Mouse (Mus musculus): ENCODE data around the gene Cd3g. TPM values are rescaled to one million over a fixed set of nuclear protein-coding genes. Genes with fewer than 3 reads are reported as not detected.

Gene Cd3g
- not detected in 2 replicates for polyA plus RNA-seq (2012; rRNA removed)

DNA sequence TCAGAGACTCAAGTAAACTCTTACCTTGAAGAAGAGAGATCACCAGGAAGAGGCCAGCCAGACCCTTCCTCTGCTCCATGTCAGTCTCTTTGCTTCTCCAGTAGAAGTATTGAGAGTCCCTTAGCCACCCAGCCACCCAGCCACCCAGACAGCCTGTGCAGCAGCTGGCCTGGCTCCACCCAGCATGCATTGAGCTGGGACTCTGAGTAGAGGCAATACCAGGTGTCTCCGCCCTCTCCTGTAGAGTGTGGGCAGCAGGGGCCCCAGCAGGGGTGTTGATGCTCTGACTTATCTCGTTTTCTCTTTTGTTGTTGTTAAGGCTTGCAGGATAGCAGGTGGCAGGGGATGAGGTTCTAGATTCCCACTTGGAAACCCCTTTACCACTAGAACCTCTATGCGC, at the start of gene Cd3g:
Gene Cd3g, minus strand, starts transcription at position 190 of the 400 bp plus-strand sequence.
- no peak within 1 kb of the TSS for H3K4me3 ChIP-seq (ENCODE audit: insufficient read depth, low read length)
- no peak for TF ChIP-seq CTCF (IDR thresholded peaks at IDR 0.05; ENCODE audit: extremely low read depth, insufficient read depth, low read length)
- TF ChIP-seq POLR2A (IDR thresholded peaks at IDR 0.05; ENCODE audit: extremely low read depth, insufficient read depth, low read length): no peak

DNA sequence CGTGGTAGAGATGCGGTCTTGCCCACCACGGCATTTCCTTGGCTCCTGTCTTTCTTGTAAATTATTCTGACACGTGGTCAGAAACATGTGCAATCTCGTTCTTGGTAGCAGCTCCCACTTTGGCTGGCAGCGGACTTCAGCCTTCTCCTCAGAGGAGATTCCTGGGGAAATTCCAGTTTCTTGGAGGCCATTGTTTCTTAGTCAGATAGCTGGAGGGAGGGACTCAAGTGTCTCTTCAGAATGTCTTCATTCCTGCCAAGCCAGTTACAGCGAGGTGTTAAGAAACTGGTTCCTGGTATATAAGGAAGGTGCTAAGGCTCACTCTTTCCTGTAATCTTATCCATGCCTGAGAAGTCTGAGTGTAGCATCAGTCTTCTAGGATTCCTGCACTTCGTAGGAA, 47.1 kb upstream of the Cd3g start:
- Histone ChIP-seq H3K4me1 (ENCODE audit: control insufficient read depth, insufficient read depth, low read length) (peaks cover 4% of the 10 kb centered on the region), H3K4me3 (ENCODE audit: insufficient read depth, low read length) (no peak overlapping the region), H3K27ac (ENCODE audit: insufficient read depth, low read length) (no peak overlapping the region)
- no peak for TF ChIP-seq POLR2A (IDR thresholded peaks at IDR 0.05; ENCODE audit: extremely low read depth, insufficient read depth, low read length)
- no peak for TF ChIP-seq CTCF (IDR thresholded peaks at IDR 0.05; ENCODE audit: extremely low read depth, insufficient read depth, low read length)

More for the DNA sequence above, at the start of gene Cd3g:
- Histone ChIP-seq H3K4me1 (ENCODE audit: control insufficient read depth, insufficient read depth, low read length) (no peaks in the 10 kb centered on the region), H3K27ac (ENCODE audit: insufficient read depth, low read length) (no peak within 1 kb of the TSS)

DNA sequence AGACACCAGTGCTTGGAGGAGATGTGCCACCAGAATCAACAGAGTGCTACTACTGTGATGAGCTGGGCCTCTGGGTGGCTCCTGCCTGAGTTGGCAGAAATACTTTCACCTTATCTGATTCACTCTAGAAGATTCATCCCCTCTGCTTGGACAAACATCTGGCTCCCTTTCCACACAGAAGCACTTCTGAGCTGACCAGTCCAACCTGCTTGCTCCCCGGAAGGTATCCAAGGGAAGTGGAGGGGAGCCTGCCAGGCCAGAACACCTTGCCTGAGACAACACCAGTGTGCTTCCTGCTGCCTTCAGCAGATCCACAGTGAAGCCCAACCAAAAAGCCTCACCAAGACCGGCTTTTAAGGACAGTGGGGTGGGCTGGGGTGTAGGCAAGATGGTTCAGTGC, 44.0 kb upstream of the Cd3g start:
- H3K27ac ChIP-seq (ENCODE audit: insufficient read depth, low read length): no peak overlapping the region
- H3K4me1 ChIP-seq (ENCODE audit: control insufficient read depth, insufficient read depth, low read length): no peaks in the 10 kb centered on the region
- TF ChIP-seq POLR2A (IDR thresholded peaks at IDR 0.05; ENCODE audit: extremely low read depth, insufficient read depth, low read length): no peak
- TF ChIP-seq CTCF (IDR thresholded peaks at IDR 0.05; ENCODE audit: extremely low read depth, insufficient read depth, low read length): no peak
- H3K4me3 ChIP-seq (ENCODE audit: insufficient read depth, low read length): no peak overlapping the region

DNA sequence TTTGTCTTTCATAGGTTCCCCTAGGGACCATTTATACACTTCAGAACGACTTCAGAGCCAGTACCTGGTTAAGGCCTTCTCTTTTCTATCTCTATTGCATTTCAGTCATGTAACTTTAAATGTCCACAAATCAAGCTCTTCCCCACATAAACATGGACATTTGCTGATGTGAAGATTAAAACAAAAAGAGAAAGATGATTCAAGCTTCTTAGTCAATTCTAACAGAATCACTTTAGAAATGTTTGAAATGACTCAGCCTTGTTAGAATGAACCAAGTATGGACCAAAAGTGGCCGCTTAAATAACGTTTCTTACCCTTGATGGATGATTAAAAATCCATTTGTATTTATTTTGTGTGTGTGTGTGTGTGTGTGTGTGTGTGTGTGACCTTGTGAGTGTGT, 43.4 kb upstream of the Cd3g start:
- no peaks in the 10 kb centered on the region for H3K4me1 ChIP-seq (ENCODE audit: control insufficient read depth, insufficient read depth, low read length)
- TF ChIP-seq POLR2A (IDR thresholded peaks at IDR 0.05; ENCODE audit: extremely low read depth, insufficient read depth, low read length): no peak
- TF ChIP-seq CTCF (IDR thresholded peaks at IDR 0.05; ENCODE audit: extremely low read depth, insufficient read depth, low read length): no peak
- H3K4me3 ChIP-seq (ENCODE audit: insufficient read depth, low read length): no peak overlapping the region
- no peak overlapping the region for H3K27ac ChIP-seq (ENCODE audit: insufficient read depth, low read length)

DNA sequence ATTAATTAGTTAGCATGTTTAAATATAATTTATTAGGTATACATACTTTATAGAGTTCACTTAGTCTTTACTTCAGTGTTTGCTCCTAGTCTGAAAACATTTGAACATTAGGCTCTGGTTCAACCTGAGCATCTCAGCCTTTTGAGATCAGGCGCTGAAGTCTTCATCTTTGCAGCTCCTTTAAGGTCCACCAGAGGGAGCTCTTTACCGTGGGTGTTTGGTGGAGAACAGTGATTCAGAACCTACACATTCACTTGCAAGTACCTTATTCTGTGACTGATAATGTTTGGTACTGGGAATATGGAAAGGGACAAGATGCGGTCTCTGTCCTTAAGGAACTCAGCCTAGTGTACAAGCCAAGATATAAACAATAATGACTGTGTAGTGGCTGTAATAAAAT, 42.6 kb upstream of the Cd3g start:
- TF ChIP-seq POLR2A (IDR thresholded peaks at IDR 0.05; ENCODE audit: extremely low read depth, insufficient read depth, low read length): no peak
- peak; percentile 85 for TF ChIP-seq CTCF (IDR thresholded peaks at IDR 0.05; ENCODE audit: extremely low read depth, insufficient read depth, low read length)
- Histone ChIP-seq H3K4me3 (ENCODE audit: insufficient read depth, low read length) (no peak overlapping the region), H3K4me1 (ENCODE audit: control insufficient read depth, insufficient read depth, low read length) (no peaks in the 10 kb centered on the region), H3K27ac (ENCODE audit: insufficient read depth, low read length) (no peak overlapping the region)

DNA sequence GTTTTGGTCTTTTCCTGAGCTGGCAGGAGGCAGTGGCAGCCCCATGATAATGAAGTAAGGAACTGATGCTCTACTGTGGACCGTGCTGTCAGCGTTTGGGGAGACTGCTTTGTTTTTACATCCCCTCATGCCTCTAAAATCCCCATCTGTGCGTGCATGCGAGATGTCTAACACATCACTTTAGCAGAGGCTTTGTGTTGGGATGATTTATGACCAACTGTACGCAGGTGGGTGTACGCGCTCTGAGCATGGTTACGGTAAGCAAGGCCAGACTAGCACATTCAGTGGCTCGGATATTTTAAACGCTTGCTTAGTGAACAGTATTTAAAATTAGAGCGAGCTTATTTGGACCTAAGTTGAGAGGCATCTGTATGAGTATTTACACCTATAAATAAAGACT, 37.8 kb upstream of the Cd3g start:
- no peaks in the 10 kb centered on the region for H3K4me1 ChIP-seq (ENCODE audit: control insufficient read depth, insufficient read depth, low read length)
- TF ChIP-seq POLR2A (IDR thresholded peaks at IDR 0.05; ENCODE audit: extremely low read depth, insufficient read depth, low read length): no peak
- TF ChIP-seq CTCF (IDR thresholded peaks at IDR 0.05; ENCODE audit: extremely low read depth, insufficient read depth, low read length): no peak

DNA sequence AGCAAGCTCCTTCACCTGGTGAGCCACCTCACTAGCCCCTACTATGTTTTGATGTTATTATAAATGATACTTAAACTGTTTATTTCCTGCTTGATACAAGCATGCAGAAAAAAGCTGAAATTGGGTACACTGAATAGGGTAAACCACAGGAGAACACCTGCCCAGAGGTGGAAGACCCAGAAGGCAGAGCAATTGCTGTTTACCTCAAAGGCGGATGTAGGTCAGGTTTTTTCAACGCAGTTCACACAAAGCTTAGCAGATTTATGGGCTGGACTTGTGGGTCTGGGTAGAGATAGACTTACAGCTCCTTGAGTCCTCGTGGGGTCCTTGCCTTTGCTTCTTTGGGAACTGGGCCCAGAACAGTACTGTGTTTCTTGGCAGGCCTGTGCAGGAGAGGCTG, 35.6 kb upstream of the Cd3g start:
- H3K4me1 ChIP-seq (ENCODE audit: control insufficient read depth, insufficient read depth, low read length): no peaks in the 10 kb centered on the region
- TF ChIP-seq CTCF (IDR thresholded peaks at IDR 0.05; ENCODE audit: extremely low read depth, insufficient read depth, low read length): no peak
- TF ChIP-seq POLR2A (IDR thresholded peaks at IDR 0.05; ENCODE audit: extremely low read depth, insufficient read depth, low read length): no peak
- H3K27ac ChIP-seq (ENCODE audit: insufficient read depth, low read length): no peak overlapping the region
- H3K4me3 ChIP-seq (ENCODE audit: insufficient read depth, low read length): no peak overlapping the region

More for the DNA sequence above, 37.8 kb upstream of the Cd3g start:
- Histone ChIP-seq H3K27ac (ENCODE audit: insufficient read depth, low read length) (no peak overlapping the region), H3K4me3 (ENCODE audit: insufficient read depth, low read length) (no peak overlapping the region)

DNA sequence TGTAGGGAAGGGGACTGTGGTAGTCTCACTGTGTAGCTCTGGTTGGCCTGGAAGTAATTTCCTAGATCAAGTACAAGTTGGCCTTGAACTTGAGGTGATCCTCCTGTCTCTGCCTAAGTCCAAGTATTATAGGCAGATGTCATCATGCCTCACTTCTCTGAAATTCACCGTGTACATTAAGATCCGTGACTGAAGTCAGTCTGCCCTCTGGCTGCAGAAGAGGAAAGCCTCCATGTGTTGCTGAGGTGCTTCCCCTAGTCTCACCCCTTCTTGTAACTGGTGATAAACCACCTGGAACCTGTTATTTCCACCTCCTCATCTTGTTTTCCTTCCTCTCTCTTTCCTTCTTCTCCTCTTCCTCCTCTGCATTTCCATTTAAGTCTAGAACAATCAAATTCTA, 34.6 kb upstream of the Cd3g start:
- no peak overlapping the region for H3K4me3 ChIP-seq (ENCODE audit: insufficient read depth, low read length)
- no peaks in the 10 kb centered on the region for H3K4me1 ChIP-seq (ENCODE audit: control insufficient read depth, insufficient read depth, low read length)
- no peak overlapping the region for H3K27ac ChIP-seq (ENCODE audit: insufficient read depth, low read length)
- no peak for TF ChIP-seq CTCF (IDR thresholded peaks at IDR 0.05; ENCODE audit: extremely low read depth, insufficient read depth, low read length)

DNA sequence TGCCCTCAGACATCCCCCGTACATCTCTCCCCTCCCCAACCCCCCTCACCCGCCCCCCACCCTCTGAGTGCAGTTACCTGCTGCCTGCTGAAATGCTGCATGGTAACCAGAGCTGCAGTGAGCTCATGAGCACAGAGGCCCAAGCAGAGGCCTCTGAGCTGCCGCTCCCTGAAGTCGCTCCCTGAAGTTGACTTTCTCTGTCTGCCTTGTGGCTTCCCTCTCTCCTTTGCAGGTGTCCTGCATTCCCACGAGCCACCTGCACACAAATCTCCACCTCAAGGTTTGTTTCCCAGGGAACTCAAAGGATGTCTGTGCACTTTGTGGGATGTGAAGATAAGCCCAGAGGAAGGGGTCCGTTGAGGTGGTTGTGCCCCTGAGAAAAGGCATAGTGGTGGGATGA, 31.1 kb upstream of the Cd3g start:
- H3K27ac ChIP-seq (ENCODE audit: insufficient read depth, low read length): no peak overlapping the region
- TF ChIP-seq CTCF (IDR thresholded peaks at IDR 0.05; ENCODE audit: extremely low read depth, insufficient read depth, low read length) (no peak), POLR2A (IDR thresholded peaks at IDR 0.05; ENCODE audit: extremely low read depth, insufficient read depth, low read length) (no peak)
- H3K4me3 ChIP-seq (ENCODE audit: insufficient read depth, low read length): no peak overlapping the region
- H3K4me1 ChIP-seq (ENCODE audit: control insufficient read depth, insufficient read depth, low read length): no peaks in the 10 kb centered on the region

DNA sequence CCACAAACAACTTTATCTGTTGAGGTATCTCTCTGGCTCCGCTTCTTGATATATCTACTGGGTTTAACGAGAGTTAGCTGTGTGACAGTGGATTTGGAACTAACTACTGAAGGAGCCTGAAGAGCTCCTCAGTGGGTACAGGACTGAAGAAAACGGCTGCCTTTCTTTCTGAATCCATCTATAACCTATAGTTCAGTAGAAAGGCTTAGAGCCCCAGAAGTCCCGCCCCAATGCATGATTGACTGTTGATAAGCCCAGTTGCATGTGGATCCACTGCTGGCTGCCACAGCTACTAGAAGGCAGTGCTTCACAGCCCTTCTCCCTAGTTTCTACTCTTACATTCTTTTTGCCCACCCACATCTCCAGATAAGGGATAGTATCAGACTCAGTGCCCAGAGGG, 30.2 kb upstream of the Cd3g start:
- Histone ChIP-seq H3K4me1 (ENCODE audit: control insufficient read depth, insufficient read depth, low read length) (no peaks in the 10 kb centered on the region), H3K4me3 (ENCODE audit: insufficient read depth, low read length) (no peak overlapping the region), H3K27ac (ENCODE audit: insufficient read depth, low read length) (no peak overlapping the region)
- TF ChIP-seq CTCF (IDR thresholded peaks at IDR 0.05; ENCODE audit: extremely low read depth, insufficient read depth, low read length): no peak
- TF ChIP-seq POLR2A (IDR thresholded peaks at IDR 0.05; ENCODE audit: extremely low read depth, insufficient read depth, low read length): no peak

All from cortical plate, adult 2 months (tissue).